Mouse (Mus musculus) regulatory T cell (primary cell): ENCODE data around the gene Selenow.

Experiments used
- in situ Hi-C: fragments of 300-600 bp; cut with MboI, MseI; formaldehyde crosslinking; loops from one replicate; pipeline ENCODE4 v1.15.1; 2025; ENCODE audit warnings: high pct_unique_total_duplicates

The Selenow gene

DNA sequence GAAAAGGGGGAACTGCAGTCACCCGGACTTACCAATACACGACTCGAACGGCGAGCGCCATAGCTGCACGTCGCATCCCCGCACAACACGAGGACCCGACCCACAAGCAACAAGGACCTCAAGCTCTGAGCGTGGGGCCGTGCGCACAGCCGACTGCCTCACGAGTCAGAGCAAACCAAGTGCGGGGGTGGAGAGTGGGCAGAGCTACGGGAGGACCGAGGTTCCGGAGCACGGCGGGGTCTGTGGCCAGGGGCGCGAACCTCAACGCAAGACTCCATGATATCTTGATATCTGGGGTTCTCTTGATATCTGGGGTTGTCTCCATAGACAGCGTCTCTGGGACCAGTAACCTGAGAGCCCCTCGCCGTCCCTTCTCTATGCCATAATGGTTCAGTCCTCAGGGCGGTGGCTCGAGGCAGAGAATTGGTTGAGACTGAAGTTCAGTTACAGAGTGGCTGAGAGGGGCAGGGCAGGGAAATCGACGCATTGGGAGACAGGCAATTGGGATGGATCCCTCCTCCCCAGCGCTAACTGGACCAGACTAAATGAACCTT, at the start of gene Selenow:
Gene Selenow, minus strand, starts transcription at position 183 of the 554 bp plus-strand sequence.
- in situ Hi-C loops: no loop called here

DNA sequence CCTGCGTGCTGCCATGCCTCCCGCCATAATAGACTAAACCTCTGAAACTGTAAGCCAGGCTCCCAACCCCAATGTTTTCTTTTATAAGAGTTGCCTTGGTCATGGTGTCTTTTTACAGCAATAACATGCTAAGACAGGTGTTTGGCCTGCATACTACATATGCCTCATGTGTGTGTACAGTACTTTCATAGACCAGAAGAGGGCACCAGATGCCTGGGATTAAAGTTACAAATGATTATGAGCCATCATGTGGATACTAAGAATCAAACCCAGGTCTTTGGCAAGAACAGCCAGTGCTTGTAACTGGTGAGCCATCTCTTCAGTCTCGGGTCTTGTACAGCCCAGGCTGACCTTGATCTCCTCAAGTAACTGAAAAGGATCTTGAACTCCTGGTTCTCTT, 47.5 kb upstream of the Selenow start:
- in situ Hi-C loops: no loop called here

GRCm38 (mm10) chr7:15968322-15968721, 46.1 kb upstream of the Selenow start:
- in situ Hi-C loops: no loop called here

DNA sequence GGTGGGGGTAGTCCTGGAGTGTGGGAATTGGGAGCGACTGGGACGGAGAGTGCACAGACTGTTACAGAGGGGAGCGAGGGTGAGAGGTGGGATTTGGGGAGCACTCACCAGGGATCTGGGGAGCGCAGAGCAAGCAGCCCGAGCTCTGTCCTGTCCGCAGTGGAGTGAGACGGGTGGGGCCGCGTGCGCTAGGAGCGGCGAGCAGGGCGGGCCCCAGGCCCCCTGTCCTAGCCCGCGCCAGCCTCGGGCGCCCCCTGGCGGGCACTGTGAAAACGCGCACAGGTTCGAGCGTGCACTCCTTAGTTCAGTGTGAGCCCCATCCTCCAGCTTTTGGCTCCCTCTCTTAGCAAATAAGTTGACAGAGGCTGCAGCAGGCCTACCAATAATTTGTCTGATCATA, 45.1 kb upstream of the Selenow start, which contains the start of gene Ehd2:
Gene Ehd2, minus strand, starts transcription at position 256 of the 400 bp plus-strand sequence.
- in situ Hi-C loops: no loop called here

- in situ Hi-C loops: no loop called here
These were observed 44.3 kb upstream of the Selenow start for GRCm38 (mm10) chr7:15966489-15966888.

- in situ Hi-C loops: no loop called here
These were observed 41.8 kb upstream of the Selenow start for GRCm38 (mm10) chr7:15963798-15964652.

GRCm38 (mm10) chr7:15962311-15963288, 40.4 kb upstream of the Selenow start:
- in situ Hi-C loops: no loop called here

GRCm38 (mm10) chr7:15961798-15962197, 39.6 kb upstream of the Selenow start:
- in situ Hi-C loops: no loop called here

- in situ Hi-C loops: no loop called here
These were observed 39.0 kb upstream of the Selenow start for GRCm38 (mm10) chr7:15961239-15961638.

DNA sequence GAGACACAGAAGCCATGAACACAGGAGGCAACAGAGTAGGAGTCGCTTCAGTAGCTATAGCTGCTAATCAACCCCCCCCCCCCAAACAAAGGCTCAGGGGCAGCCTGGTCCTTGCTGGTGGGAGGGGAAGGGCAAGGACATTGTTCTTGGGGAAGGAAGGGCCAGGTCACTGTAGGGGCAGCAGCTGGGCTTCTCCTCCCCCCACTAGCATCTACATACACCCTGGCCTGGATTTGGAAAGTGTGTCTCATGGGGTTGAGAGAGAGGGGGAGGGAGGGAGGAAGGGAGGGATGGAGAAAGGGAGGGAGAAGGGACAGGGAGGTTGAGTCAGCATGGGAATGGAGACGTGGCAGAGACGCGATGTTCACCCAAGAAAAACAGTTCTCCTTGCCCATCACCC, 38.5 kb upstream of the Selenow start:
- in situ Hi-C loops: no loop called here

DNA sequence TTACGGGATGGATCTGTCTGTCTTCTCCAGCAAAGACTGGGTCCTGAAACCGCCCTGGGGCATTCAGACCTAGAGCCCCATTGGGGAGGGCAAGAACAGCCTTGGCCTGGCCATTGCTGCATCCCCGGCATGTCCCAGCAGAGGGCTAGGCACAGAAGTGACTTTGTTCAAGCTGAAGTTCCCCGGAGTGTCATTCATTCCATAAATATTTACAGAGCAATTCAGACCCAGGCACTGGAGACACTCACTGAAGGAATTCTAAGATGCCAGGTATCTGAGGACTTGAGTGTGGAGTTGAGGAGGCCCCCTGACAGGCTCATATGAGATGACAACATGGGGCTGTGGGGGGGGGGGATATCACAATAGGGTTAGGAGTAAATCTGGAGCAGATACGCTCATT, 33.9 kb upstream of the Selenow start:
- in situ Hi-C loops: no loop called here

- in situ Hi-C loops: no loop called here
These were observed 33.3 kb upstream of the Selenow start for GRCm38 (mm10) chr7:15955509-15955908.

DNA sequence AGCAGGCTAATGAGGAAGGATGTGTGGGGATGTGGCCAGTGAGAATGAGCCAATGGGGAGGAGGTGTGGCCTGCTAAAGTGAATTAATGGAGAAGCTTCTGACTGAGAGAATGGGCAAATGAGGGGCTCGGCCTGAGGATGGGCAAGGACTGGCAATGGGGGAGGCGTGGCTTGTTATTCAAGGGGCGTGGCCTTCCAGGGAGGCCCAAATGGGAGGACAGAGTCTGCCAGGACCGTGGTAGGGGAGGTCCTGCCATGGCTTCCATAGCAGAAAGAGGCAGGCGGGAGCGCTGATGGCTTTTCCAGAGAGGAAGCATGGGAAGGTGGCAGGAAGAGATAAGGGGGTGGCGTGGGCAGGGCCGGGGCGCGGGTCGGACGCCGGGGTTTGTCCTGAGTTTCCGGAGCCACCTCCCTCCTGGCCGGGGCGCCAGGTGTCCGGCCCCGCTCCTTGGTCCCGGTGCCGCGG, 32.8 kb upstream of the Selenow start:
- in situ Hi-C loops: no loop called here

GRCm38 (mm10) chr7:15954436-15954835, 32.2 kb upstream of the Selenow start:
- in situ Hi-C loops: no loop called here

DNA sequence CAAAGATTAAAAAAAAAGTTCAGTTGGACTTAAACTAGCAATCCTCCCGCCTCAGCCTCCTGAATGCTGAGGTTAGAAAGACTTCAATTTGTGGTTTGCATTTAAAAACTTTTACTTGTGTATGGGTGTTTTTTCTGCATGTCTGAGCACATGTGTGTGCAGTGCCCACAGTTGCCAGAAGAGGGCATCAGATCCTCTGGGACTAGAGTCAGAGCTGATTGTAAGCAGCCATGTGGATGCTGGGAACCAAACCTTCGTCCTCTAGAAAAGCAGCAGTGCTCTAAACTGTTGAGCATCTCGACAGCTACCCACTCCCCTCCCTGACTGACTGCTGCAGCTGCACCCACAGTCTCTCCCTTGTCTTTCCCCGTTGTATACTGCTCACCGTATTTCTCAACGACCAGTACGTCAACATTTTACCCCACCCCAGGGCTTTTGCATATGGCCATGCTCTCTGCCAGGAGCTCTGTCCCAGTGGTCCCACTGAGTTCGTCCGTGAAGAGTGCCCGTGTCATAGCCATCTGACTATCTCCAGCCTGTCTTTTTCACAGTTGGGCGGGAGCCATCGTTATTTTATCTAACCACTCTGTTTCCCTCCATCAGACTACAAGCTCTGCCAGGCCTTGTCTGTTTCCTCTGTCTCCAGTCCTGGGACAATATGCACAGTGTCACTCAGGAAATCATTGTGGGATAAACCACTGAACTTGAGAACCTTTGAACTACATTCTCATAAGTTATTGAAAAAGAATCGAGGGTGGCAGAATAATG, 31.3 kb upstream of the Selenow start:
- in situ Hi-C loops: no loop called here

DNA sequence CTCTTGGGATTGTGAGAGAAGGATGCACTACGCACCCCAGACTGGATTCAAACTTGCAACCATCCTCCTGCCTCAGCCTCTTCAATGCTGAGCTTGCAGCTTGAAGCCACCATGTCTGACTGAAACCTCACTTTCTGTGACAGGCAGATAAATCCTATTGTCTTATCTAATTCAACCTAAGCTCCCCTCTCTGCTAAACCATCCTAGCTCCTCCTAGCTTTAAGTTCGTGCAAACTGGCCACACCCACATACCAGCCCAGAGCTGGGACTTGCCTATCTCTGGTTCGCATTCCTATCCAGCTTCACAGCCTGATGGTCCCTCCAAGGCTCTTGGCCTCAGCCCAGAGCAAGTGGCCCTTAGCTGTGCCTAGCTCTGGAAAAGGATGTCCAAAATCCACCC, 30.2 kb upstream of the Selenow start:
- in situ Hi-C loops: no loop called here

DNA sequence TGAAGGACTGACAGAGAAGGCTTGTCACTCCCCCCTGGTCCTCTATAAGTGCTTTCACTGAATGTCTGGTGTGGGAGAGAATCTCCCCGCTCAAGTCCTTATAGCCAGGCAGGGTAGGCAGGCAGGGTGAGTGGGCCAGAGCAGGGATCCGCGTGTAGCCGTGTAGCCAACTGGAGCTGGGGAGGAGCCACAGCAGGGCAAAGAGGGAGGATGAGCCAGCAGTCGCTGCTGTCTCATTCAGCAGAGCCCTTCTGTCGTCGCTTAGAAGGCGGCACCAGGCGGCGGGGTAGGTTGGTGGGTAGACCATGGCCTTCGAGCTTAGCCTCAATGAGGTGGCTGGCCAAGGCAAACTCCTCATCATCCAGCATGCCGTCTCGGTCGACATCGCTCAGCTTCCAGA, 27.8 kb upstream of the Selenow start:
- in situ Hi-C loops: no loop called here

DNA sequence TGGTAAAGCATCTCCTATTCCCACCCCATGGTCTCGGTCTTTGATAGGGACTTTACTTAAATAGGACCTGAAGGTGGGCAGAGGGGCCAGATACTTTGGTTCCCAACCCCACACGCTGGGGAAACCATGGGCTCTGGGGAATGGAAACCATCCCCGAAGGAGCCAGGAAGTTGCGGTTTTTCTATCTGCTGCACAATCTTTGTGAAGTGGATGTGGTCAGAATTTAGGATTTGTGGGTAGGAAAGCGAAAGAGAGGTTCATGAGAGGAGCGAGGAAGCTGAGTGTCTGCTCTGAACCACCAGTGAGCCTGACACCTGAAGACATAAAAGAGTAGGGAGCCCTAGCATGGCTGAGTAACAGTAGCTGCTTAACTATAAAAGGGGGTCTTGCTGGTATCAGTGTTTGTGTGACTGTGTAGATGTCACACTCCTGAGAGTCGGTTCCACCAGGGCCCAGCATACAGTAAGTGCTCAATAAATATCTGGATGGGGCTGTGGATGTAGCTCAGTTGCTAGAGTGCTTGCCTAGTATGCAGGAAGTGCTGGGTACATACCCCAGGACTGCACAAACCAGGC, 27.1 kb upstream of the Selenow start:
- in situ Hi-C loops: no loop called here

DNA sequence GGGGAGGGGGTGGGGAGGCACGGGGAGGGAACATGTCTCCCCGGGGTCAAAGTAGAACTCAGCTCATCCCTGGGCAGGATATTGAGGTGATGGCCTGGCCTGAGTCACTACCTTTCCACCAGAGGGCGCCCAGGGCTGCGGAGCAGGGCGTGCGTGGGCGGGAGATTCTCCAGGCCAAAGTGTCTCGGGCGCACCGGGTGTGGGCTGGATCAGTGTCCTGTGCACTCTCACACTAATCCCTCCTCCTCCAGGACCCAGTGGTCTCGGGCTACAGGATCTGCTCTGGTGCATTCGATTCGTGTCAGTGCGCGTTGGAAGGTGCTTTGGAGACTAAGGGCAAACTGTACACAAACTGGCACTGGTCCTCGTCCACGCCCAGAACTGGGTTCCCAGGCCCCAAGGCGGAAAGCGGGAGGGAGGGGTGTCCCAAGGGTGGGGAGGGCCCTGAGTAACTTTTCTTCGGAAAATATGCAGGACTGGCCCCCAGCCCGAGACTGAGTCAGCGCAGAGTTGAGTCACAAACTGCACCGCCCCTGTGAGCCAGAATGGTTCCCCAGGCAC, 26.3 kb upstream of the Selenow start:
- in situ Hi-C loops: no loop called here

GRCm38 (mm10) chr7:15947653-15948260, 25.6 kb upstream of the Selenow start:
- in situ Hi-C loops: no loop called here
